Mouse (Mus musculus) frontal cortex, postnatal 36 days (tissue): ENCODE data around the gene Vipr1.
A peak's percentile ranks its signal among the peaks of the same experiment; 100 is the strongest.

Experiments
- DNase-seq, 2 experiments: peaks; one replicate each; pipeline ENCODE4 v3.0.0; 2022; ENCODE audit warnings: low spot score in 2 of 2

The Vipr1 gene

DNA sequence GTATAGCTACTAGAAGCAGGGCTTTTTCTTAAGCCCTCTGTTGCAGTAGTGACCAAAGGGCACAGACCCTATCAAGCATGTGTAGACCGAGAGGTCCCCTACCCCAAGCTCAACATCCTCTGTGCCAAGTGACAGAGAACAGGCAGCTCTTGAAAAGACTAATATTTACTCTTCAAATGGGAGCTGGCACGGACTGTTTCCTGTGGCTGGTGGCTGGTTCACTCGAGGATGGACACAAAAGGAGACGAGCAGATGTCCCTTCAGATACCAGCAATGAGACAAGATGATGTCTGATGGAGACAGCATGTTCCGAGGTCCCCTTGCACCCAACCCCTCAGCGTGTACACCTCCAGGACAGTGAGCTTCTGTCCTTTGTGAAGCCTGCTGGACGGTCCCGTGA lies 35.0 kb downstream of the Vipr1 start:
- no peak for DNase-seq

DNA sequence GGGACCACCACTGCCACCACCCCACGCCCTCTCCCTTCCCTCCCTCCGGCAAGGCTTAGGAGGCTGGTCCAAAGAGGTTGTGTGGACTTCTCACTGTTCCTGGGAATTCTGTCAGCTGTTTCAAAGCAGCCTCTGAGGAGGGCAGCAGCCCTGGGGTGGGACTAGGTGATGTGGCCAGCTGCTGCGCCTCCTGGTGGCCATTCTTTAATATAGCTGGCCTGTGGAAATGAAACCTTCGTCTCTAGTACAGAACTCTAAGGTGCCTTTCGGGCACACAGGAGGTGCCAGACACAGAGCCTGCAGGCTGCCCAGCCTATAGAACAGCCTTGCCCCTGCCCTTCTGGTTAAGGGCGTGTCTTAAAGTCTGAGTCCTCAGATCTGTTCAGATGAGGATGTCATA lies 37.0 kb downstream of the Vipr1 start:
- DNase-seq, result peak in 1 of 2 experiments; percentile 37

DNA sequence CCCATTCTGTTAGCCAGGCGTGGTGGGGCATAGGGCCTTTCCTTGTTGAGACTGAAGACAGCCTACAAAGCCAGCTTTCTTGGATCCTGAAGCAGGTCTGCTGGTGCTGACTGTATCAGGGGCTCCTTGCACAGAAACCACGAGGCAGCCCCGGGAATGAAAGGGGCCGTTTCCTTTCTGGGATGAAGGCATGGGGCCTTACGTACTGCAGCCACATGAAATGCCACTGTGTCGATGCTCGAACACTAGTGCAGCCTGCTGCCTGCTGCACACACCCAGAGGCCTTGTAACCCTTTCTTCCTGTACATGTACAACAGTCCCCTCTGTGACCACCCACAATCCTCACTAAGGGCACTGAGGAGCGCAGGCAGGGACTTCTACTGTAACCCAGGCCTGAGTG lies 38.7 kb downstream of the Vipr1 start:
- no peak for DNase-seq

DNA sequence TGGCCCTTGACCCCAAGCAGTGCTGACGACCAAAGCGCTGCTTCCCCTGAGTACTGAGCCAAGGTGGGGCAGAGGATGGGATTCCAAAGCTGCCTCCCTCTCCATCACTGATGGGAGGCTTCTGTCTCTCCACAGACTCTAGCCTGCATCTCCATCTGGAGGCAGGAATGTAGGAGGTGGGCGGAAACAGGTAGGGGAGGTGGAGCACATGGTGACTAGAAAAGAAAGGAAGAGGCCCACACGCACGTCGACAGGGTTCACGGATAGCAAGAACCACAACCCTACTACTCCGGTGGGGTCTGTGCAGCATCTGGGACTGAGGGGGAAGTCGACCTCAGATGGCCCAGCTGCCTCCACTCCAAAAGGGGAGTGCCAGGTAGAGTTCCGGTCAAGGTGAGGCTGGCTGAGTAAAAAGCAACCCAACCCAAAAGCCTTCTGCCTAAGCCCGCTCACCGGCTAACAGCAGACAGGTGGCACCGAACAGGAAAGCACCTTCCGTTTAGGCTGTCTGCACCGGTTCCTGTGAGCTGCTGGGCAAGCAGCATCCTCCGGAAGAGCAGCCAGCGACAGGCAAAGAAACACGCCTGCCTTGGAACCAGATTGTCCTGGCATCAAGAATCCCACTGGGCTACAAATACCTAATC lies 39.6 kb downstream of the Vipr1 start:
- DNase-seq, result no peak

DNA sequence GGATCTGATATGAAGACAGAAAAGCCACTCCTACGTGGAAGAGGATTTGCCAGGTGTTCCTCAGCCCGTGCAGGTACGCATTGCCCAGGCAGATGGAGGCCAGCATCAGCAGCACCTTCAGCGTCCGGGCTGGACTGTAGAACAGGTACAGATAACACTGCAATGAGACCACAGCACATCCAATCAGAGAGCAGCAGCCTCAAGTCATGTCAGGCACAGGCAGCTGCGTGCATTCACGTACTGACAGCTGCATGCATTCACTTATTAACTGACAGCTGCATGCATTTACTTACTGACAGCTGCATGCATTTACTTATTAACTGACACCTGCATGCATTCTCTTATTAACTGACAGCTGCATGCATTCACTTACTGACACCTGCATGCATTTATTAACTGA lies 42.2 kb downstream of the Vipr1 start:
- no peak for DNase-seq

DNA sequence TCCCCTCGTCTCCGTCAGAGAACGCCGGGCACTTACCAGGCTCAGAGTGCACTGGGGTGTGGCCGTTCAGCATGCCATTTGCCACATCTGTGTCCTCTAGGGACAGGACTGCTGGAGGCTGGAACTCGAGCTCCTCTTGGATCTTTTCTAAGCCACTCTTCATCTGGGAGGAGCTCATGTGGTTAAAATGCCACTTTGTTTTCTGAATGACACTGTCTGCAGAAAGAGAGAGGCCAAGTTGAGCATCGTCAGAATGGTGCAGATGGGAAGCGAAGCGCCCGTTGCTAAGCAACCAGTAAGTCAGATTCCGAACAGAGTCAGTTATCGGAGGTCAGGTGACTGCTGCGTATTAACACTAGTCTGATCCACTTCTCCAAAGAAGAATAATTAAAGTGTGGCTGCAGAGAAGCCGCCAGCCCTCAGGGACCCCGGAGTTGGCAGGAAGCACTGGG lies 47.7 kb downstream of the Vipr1 start:
- DNase-seq, result peak; percentile 46 to 74

DNA sequence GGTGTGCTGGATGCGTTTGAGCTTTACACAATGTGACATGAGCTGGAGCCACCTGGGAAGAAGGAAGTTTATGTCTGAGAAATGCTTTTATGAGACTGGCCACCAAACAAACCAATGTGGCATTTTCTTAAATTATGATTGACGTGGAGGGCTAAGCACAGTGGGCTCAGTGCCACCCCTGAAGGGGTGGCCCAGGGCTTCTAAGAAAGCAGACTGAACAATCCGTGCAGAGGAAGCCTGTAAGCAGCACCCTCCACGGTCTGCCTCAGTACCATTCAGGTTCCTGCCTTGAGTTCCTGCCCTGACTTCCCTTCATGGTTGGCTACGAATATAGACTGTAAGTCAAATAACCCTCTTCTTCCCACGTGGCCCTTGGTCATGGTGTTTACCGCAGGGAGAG lies 48.2 kb downstream of the Vipr1 start:
- DNase-seq, result no peak

DNA sequence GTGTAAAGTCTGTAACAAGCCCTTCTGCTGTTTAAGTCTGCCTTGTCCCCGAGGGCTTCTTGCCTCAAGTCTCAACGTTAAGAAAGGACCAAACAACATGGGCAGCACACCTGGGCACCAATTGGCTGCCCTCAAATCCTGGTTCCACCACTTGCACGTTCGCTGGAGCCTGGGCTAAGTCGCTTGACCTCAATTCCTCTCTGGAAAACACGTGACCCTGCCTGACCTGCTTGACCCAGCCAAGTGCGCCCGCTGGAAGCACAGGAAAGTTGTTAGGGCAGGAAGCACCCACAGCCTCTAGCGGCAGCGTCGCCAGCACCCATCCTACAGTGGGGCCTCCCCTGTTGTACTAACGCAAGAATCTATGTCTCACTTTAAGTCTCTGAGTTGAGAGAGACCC lies 52.2 kb downstream of the Vipr1 start:
- no peak for DNase-seq

DNA sequence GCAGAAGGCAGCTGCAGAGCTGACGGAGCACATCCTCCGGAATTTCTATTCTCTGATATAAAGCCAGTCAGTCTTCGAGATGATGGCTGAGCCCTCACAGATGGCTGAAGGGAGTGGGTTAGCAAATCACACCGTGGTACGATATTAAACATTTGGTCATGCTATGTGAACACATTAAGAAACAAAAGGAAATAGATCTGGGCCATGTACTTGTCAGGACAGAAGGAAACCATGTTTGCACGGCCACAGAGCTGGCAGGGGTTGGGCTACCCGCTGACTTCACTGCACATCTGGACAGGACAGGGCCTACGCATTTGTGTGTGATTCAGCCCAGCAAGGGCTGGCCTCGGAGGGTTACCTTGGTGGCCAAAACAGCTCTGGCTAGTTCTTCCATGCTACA lies 54.1 kb downstream of the Vipr1 start:
- DNase-seq, result no peak

DNA sequence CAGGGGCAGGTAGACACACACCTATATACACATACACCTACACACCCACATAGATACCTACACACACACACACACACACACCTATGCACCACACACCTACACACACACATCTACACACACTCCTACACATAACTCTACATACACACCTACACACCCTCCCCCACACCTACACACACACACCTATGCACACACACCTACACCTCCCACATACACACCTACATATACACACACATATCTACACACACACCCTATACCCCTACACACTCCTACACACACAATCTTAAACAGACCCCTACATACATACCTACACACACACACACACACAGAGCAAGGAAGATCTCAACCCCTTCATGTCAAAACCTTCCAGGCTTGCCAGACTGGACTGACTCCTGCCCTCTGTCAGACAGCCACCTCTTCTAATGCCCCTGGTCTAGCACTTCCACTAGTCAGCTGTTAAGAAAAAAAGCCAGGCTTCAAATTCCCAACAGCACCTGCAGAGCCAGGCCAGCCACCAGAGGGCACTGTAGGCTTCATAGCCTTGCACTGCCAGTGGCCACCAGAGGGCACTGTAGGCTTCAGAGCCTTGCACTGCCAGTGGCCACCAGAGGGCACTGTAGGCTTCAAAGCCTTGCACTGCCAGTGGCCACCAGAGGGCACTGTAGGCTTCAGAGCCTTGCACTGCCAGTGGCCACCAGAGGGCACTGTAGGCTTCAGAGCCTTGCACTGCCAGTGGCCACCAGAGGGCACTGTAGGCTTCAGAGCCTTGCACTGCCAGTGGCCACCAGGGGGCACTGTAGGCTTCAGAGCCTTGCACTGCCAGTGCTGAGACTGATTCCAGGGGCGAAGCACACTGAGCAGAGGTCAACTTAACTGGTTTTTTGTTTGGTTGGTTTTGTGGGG lies 54.9 kb downstream of the Vipr1 start:
- peak in 1 of 2 experiments; percentile 67 for DNase-seq

DNA sequence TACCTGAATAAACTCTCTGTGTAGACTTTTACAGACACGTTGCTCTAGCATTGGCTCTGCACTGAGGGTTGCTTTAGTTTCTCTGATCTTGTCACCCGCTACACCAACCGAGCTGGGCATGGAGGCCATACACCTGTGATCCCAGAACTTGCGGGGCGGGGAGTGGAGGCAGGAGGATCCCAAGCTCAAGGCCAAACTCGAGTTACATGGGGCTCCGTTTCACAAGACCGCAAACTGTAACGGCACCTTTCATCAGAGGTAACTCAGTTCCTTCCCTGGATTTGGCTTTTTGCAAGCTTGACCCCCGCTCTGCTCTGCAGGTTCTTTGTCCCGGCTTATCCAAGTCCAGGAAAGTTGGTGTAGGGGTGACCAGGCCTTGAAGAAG lies 61.7 kb downstream of the Vipr1 start:
- no peak for DNase-seq

DNA sequence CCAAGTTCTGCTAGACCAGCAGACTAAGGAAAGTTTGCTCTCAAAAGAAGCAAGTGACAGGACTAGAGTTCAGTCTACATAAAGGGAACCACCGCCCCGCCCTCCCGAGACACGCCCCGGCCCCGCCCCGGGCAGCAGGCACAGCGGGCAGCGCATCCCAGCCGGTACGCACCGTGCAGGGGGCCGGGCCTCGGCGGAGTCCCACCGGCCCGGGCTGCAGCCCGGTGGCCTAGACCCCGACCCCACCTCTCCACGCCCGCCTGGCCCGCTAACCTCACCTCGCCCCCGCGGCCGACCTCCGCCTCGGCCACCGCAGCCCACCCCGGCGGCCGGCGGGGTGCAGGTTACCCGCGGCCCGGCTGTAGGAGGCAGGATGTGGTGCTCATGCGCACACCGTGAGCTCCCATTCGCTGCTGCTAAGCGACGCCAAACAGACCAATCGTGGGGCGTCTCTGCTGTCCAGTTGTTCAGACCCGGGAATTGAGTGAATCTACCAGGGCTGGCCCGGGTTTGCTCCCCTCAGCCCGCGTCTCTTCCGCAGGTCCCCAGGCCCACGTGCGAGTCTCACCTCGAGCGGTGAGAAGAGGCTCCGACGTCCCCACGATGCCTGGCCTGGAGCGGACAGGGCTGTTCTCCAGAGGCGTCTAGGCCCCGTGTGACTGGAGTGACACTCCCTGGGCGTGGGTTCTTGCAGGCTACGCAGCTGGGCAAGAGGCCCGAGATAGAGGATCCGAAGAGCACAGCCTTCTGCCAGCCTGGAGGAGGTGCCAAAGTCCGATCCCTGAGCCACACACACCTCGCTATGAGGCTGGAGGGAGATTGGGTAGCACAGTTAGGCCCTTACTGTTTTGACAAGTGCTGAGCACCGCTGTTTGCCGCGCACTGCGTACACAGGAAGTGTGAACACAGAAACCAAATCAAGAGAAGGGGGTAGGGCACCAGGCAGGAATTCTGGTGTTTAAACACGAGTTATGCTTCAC lies 62.4 kb downstream of the Vipr1 start, which contains the start of gene Sec22c:
Gene Sec22c (minus strand): TSS at position 845 of the 980 bp plus-strand sequence.
- peak; percentile 86 to 90 for DNase-seq

DNA sequence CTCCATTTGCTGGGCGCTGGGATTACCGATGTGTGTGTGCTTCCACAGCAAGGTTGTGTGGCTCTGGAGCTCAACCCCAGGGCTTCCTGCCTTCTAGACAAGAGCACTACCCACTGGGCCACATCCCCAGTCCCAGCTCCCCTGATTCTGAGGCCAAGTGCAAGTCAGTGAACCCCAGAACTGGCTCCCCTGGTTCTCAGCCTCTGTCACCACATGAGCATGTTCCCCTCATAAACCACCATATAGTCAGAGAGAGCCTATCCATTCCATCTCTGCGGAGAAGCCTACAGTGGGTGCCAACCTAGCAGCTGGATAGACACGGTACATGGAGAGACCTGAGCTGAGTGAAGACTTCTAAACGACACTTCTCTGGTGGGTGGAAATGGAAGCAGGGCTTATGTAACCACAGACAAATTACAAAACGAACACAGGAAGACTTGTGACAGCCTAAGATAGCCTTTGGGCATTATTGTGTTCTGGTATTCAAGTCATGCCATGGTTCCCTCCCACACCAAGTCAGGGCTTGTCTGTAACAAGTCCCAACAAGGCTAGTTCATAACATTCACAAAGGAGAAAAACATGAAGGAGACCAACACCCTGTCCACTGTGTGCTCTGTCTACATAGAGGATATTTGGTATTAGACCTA lies 63.6 kb downstream of the Vipr1 start:
- DNase-seq, result no peak

DNA sequence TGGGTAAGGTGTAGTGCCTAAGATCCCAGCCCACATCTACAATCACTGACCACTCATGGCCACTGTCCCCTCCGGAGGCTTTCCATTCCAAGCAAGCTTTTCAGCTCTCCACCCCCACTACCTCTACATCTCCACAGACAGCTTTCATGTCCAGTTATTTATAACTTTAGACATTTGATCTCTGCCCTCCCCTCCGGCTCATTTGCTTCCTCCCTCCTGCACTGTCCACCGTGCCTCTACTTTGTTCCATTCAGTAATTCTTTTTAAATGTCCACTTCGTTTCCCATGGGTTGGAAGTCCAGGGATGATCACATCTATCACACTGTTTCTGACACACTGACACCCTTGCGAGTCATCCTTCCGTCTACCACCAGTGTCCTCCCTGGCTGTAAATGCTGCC lies 65.3 kb downstream of the Vipr1 start:
- no peak for DNase-seq

DNA sequence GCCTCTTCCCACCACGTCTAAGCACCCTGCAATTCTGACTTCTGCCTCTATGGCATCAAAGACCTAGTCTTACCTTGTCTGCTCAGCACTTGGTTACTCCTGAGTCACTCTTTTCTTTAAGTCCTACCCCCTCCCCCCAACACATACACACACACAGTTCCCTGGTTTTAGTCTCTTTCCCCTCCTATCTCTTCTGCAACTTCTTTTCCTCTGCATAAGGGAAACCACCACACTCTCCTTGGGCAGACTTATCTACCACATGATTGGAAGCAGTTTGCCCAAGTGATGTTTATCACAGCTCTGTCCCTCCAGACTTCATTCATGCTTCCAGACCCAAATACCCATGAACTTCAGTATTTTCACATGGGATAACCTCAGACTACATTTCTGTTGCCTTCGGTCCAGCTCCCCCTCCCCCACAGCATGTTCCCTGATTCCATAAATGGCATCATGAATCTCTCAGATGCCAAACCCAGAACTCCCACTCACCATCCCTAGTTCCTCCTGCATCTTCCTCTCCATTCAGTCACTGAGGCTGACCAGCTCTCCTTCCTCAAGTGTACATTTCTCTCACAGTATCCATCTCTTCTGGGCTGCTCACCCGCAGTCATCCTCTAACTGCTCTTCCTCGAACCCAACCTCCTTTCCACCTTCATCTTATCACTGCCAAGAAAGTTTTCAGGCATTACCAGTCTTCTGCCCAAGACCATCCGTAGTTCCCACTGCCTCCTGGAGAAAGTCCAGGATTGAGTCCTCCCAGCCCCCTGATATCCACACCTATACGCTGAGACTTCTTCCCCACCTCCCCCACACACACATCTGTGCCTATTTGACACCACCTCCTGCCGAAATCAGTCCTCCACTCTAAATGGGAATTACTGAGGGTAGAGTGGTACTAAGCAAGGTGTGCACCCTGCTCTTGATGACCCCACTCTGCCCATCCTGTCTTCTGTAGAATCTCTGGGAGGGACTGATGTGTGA lies 66.3 kb downstream of the Vipr1 start:
- no peak for DNase-seq

DNA sequence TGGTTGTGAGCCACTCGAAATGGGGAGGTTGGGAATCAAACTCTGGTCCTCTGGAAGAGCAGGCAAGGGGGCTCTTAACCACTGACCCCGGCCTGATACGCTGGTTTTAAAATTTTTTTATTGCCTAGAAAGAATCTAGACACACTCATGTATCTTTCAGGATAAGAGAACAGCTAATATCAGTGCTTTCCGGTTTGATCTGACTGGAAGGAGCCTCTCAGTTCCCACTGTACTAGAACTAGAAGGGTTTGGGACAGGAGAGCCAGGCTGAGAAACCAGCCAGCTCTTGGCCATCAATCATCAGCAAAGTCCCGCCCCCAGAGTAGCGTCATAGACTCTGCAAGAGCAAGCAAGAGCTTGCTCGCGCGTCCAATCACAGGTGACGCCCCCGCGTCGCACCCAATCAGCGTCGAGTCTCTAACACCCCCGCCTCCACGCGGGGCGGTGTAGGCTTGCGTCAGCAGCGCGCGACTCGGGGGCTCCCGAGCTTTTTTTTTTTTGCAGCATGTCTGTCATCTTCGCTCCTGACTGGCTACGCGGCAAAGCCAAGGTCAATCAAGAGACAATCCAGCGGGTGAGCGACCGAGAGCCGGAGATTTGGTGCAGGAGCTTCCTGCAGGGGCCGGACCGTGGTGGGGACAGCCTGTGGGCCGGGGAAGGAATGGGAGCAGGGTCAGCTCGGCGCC lies 67.5 kb downstream of the Vipr1 start, which contains the start of gene Ss18l2:
Gene Ss18l2 (plus strand): TSS at position 432 of the 686 bp plus-strand sequence.
- peak; percentile 93 to 98 for DNase-seq

DNA sequence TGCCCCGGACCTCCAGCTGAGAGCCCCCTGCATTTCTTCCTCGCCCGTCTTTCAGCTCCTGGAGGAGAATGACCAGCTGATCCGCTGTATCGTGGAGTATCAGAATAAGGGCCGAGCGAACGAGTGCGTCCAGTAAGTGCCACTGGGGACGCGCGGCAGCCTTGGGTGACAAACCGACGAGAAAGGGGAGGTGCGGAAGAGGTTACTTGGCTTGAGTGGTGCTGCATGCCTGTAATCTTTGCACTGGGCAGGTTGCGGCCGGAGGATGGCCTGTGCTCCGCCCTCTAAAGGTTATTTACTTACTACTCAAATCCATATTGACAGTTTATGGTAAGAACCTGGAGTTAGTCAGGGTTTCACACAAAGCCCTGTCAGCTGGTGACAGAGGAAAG lies 68.1 kb downstream of the Vipr1 start:
- no peak for DNase-seq

DNA sequence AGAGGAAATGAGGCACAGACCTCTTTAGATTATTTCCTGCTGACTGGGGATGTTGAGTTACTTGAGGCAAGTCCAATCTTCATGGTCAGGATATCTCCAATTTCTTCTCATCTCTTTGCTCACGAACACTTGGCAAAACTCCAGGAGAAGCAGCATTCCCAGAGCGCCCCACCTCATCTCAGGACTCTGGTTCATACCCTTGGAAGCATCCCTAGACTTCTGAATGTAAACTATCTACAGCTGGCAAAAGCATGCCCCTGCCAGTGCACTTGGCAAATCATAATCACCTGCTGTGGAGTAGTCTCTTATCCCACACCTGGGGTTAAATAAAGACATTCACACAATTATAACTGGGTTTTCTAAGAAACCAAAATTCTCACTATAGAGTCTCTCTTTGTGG lies 74.5 kb downstream of the Vipr1 start:
- DNase-seq, result no peak

DNA sequence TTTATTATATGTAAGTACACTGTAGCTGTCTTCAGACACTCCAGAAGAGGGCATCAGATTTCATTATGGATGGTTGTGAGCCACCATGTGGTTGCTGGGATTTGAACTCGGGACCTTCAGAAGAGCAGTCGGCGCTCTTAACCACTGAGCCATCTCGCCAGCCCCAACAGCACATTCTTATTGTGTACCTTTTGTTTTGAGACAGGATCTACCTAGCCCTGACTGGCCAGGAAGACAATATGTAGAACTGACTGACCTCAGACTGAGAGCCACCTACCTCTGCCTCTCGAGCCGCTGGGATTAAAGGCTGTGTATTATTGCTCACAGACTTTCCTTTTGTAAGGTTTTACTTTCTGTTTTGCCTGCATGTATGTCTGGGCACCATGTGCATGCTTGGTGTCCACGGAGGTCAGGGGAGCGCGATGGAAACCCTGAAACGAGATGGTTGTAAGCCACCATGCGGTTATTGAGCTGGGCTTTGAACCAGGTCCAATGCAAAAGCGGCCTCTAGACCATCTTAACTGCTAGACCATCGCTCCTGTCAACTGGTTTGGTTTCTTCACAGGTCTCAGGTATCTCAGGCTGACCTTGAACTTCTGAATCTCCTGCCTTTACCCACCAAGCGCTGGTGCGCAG lies 75.7 kb downstream of the Vipr1 start:
- DNase-seq, result no peak
